Mouse (Mus musculus): Measurements from ENCODE around the gene Plekhm1.

GRCm38 (mm10) chr11:103405814-103406213, 6.7 kb downstream of the Plekhm1 start:
- TF ChIP-seq POLR2A (IDR thresholded peaks at IDR 0.05; ENCODE audit: control insufficient read depth in 1 of 2, insufficient read depth in 1 of 2, low read depth in 1 of 2, low read length in 2 of 2, poor library complexity in 1 of 2) = no peak
- TF ChIP-seq TAL1 (IDR thresholded peaks at IDR 0.05; ENCODE audit: low read length) = no peak
- TF ChIP-seq USF1 (IDR thresholded peaks at IDR 0.05; ENCODE audit: low read depth, low read length) = no peak
- no peak for TF ChIP-seq ZNF384 (IDR thresholded peaks at IDR 0.05; ENCODE audit: low read depth, low read length)
- TF ChIP-seq RAD21 (IDR thresholded peaks at IDR 0.05; ENCODE audit: low read depth, low read length) = no peak
- TF ChIP-seq TCF12 (IDR thresholded peaks at IDR 0.05; ENCODE audit: low read depth, low read length) = no peak

Data from MEL (cell line).